Mouse (Mus musculus): Measurements from ENCODE around the gene Cdk14.
A peak's percentile ranks its signal among the peaks of the same experiment; 100 is the strongest.

Gene Cdk14

DNA sequence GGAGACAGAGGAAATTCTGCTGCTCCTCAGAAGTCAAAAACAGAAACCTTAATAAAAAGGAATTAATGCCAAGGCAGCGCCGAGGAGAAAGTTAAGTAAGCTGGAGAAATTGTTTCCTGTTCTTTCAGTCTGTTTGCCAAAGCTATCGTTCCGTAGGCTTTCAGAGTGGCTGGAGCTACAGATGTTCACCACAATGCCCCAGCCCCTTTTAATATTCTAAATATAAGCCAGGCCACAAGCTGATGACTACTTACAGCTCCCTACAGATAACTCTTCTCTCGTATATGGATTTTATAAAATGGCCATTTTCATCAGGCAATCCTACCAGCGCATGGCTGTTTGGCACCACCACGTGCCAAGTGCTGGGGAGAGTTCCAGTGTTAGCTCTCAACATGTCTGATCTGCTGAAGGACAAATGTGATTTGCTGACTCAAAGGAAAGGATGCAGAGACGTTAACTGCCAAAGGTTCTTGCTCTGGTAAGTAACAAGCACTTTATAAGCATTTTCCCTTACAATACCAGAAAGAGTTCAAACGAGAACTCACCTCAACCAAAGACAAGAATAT lies 106.8 kb downstream of the Cdk14 start:
- DNase-seq: no peak

DNA sequence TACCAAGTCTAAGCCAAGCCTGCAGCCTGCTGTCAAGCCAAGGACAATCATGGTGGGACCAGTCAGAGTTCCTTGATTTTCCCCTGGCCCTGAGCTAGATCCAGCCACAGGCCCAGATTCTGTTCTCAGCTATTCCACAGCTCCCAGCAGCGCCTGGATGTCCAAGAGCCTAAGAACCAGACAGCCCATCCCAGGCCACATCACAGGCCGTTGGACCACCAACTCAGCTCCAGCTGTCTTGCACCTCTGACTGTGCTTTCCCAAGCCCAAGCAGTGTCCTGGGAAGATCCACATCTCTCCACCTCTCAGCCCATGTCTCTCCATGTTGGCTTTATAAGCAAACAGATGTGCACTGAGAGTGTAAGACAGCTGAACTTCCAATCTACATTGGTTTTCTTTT lies 114.8 kb downstream of the Cdk14 start:
- no peak for DNase-seq

- no peak for DNase-seq
Measured at GRCm38 (mm10) chr5:5303102-5303670, 116.9 kb downstream of the Cdk14 start.

- no peak for DNase-seq
Measured at GRCm38 (mm10) chr5:5301571-5302079, 118.5 kb downstream of the Cdk14 start.

DNA sequence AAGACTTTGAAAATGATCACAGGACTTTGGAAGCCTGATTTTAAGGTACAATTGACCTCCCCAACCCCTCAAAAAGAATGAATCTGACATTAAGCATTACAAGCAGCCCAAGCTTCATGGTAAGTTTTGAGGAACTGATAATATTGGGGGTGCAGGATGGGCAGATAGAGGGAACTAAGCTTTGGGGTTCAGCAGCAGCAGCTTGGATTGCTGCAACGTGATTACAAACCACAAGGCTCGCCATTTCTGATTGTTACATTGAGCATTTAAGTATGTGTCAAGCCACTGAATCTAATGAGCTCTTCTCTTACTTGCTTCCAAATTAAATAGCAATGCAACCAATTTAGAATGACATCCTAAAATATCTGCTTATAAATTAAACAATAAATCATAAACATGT lies 119.1 kb downstream of the Cdk14 start:
- no peak for DNase-seq

DNA sequence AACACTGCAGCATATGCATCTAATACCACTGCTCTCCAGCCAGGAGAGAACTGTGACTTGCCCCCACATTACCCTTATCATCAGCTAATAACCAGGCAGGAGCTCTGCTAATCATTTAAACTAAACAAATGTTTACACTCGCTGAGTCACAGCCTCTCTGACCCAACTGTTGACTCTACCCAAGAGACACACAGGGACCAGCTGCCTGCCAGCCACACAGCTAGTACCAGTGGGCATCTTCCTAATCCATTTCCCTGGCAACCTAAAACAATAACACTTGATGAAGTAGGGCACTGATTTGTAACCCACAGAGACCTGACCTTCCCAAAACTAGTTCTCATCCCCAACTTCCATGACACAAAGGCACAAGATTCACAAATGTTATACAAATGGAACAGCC lies 119.8 kb downstream of the Cdk14 start:
- no peak for DNase-seq

DNA sequence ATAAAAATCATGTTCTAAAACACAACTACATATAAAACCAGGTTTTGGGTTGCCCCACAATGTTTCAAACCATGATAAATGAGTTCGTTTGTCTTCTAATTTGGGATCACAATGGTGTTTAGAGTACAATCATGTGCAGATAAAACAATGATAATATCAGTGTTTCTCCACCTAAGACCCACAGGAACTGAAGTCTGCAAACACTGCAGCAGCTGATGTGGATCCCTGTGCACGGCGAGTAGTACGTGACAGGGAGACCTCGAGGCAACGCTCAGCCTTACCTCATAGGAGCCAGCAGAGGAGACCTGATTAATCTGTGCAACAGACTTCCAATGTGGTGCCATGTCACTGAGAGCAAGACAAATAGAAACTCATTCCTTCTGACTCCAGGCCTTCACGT lies 122.9 kb downstream of the Cdk14 start:
- no peak for DNase-seq

GRCm38 (mm10) chr5:5296773-5297172 lies 123.3 kb downstream of the Cdk14 start:
- DNase-seq: no peak

DNA sequence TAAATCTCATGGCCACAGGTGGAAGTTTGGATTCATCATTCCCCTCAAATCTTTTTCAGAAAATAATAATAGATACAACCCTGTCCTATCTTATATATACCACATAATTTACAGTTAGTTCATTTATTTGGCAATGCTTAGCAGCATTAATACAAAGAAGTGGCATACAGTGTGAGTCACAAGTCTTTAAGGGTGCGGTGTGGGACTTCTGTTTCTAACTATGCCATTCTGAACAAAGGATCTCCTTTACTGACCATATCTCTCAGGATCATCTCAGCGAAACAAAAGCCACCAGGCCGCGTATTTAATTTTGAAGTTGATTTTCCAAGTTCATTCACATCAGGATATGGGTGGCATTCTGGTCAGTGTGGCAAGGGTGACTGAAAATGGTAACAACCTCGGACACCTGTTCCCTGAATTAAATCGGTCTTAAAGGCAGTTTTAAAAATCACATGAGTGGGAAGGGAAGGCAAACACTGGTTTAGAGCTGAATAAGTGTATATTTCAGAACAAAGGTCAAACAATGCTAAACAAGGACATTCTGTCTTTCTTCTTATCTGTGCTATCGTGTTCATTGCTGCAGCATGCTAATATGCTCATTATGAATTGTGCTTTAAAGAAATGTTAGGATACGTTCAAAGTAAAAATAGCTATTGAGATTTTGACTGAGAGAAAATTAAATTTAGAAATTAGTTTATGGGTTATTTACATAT lies 127.1 kb downstream of the Cdk14 start:
- no peak for DNase-seq

DNA sequence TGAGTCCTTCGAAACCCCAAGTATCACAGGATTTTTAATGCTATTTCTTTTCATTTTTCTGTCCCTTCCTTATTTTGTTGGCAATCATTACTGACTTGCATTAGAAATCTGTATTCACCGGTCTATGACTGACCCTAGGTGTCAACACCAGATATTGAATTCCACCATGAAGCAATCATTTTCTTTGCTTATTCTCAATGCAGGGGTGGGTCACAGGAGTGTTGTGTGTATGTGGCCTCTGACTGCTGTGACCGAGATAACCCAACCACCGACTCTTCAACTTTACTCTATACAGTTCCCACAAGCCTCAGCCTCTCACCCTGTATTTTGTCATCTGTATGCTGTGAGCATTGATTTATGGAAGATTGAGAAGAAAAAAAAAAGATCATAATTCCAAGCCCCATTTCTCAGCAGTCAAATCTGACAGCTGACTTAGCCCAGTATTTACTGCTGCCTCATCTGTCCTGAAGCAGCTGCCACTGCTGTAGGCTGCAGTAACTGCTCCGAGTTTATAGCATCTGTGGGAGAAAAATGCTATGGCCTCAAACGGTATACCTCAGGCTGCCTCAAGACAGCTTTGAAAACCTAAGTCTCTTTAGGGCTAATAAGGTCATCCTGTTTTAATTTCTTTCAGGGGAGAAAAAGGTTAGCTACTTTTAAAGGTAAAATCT lies 128.7 kb downstream of the Cdk14 start:
- DNase-seq: no peak

DNA sequence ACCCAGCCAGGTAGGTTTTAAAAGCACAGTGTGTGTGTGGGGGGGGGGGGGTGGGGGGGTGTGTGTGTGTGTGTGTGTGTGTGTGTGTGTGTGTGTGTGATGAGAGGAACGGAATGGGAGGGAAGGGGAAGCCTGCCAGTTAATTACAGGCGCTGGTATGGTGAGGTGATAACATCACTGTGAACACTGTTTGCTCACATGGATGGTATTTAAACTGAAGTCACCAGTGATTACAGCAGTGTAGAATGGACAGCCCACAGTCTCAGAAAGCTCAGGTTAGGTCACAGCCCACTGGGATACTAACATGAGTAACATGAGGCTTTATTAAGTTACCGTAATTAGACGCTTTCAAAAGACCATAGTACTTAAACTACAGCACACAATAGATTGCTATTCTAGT lies 129.4 kb downstream of the Cdk14 start:
- no peak for DNase-seq

DNA sequence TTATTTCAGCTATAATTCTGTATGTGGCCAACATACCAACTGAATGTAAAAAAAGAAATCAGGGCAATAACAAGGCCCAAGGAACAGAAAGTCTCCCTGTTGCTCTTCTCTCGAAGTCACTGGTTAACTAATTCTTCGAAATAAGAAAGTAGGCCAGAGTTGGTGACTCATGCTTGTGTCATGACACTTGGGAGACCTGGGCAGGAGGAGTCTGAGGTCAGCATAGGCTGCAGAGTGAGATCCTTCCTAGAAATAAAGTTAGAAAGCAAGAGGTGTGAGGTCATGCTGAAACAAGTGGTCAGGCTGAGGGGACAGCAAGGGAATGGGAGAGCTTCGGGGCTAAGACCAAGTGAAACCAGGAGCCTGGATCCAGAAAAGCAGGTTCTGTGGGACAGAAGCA lies 134.2 kb downstream of the Cdk14 start:
- no peak for DNase-seq

DNA sequence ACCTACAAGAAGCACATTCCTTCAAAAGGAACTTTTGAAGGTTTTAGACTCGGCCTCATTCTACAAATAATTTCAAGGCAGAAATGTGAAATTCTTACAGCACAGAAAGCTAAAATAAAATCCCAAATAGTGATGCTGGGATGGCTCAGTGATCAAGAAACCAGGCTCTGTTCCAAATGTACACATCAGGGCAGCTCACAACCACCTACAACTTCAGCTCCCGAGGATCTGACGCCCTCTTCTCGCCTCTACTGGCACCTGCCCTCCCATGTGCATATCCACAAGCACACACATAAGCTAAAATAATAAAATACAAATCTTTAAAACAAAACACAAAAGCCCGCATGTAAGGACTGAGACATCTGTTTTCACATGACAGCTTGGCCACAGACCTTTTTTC lies 135.6 kb downstream of the Cdk14 start:
- no peak for DNase-seq

DNA sequence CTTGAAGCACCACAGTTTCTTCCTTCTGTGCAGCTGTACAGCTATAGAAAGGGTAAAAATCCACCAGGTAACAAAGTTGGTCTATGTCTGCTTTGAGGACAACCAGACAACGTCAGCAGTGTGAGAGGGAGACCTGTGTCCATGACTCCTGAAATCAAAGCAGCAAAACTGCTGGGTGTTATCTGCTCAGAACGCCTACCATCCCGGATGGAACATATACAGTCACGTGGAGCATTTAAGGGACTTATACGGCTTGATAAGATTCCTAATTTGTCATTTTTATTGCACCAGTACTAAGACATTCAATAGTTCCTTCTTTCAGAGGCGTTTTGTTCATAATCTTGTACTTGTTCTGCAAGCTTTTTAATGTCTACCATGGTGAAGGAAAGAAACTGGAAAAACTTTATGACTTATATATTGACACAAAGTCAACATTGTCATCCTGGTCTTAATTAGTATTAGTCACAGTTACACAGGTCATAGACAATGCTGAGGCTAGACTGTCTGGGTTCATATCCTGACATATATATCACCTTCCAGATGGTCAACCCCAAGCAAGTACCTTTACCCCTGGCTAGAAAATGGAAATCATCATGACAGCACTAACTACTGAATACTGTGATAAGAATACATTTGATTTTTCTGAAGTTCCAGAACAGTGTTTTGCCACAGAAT lies 136.2 kb downstream of the Cdk14 start:
- no peak for DNase-seq

GRCm38 (mm10) chr5:5282425-5282824 lies 137.7 kb downstream of the Cdk14 start:
- DNase-seq: no peak

GRCm38 (mm10) chr5:5275321-5275720 lies 144.8 kb downstream of the Cdk14 start:
- no peak for DNase-seq

GRCm38 (mm10) chr5:5274318-5274717 lies 145.8 kb downstream of the Cdk14 start:
- no peak for DNase-seq

DNA sequence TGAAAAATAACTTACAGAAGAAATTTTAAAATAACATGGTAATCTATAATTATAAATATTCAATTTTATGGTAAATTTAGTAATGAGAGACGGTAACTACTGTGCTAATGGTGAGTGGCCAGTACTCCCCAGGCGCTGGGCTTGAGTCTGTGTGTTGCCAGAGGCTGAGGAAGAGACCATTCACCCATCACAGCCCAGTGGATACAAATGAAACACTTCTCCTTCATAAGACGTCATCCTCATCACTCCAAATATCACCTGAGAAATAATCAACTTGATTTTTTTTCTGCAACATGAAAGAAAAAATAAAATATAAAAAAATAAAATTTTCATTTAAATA lies 153.4 kb downstream of the Cdk14 start:
- no peak for DNase-seq

GRCm38 (mm10) chr5:5265861-5266786 lies 154.0 kb downstream of the Cdk14 start:
- DNase-seq: peak; percentile 68

- no peak for DNase-seq
Measured at GRCm38 (mm10) chr5:5265401-5265841, 154.7 kb downstream of the Cdk14 start.

DNA sequence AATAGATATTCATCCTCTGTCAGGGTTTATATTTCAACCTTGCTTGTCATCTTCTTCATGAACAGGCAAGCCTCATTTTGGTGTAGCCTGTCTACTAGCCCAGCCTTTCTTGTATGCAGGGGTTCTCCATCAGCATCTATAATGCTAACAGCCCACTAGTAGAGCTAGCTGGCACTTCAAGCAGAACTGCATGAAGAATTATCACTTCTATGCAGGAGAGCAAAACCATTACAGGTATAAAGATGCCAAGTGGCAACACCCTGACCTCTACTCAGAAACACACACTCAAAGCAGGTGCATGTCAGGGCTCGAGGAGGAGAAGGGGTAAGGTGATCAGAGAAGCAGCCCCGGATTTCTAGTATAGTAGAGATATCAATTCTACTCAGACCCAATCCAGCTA lies 155.4 kb downstream of the Cdk14 start:
- DNase-seq: no peak

DNA sequence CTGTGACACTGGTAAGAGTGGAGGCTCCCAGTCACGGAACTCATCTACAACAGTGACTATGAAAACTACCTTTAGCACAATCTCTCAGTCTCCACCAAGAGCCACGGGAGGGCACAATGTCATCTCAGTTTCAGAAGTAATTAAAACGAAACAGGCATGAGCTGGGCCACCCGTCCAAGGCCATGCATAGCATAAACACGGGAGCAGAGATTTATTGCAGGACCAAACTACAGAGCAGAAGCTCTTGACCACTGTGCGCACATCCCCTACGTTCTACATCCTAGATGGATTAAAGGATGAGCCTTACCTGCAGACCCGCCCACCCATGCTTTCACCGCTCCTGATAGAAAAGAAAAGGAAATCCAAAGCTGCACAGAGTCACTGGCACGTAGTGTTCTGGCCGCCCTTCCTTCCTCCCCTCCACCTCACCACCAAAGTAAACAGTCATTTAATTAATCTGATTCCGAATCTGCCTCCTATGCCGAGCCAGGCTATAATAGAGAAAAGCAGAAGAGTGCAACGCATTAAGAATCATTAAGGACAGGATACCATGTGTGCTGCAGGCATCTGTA lies 158.3 kb downstream of the Cdk14 start:
- peak; percentile 8 for DNase-seq
